Mouse (Mus musculus): ENCODE data around the gene Map2k3. TPM values are rescaled to one million over a fixed set of nuclear protein-coding genes. Genes with fewer than 3 reads are reported as not detected.
"Not testable (repeated sequence)": the region's sequence is repeated elsewhere in the genome, so short reads cannot be mapped to it uniquely, and the experiment has no call there.

Map2k3 gene
- 33.0 and 44.8 TPM in 2 replicates for polyA plus RNA-seq (2012; rRNA removed)

GRCm38 (mm10) chr11:60931869-60932481 lies at the start of gene Map2k3:
TSS of gene Map2k3 (plus strand) at chr11:60932033.
- Histone ChIP-seq H3K27me3 (replicated peaks; ENCODE audit: control insufficient read depth, insufficient read depth, low read length) (no peaks in the 10 kb centered on the region), H3K4me1 (ENCODE audit: control insufficient read depth, insufficient read depth, low read length) (peaks cover 48% of the 10 kb centered on the region), H3K36me3 (ENCODE audit: control insufficient read depth, insufficient read depth, low read length) (no peaks in the 10 kb centered on the region), H3K4me3 (ENCODE audit: insufficient read depth, low read depth, low read length) (peak within 1 kb of the TSS; percentile 67), H3K27ac (ENCODE audit: insufficient read depth, low read depth, low read length) (peak within 1 kb of the TSS; percentile 48)
- WGBS, result under 1% methylated on average over 59 of the region's 59 CpGs
- peak; percentile 98 for DNase-seq
- peak; percentile 79 for TF ChIP-seq POLR2A (IDR thresholded peaks at IDR 0.05; ENCODE audit: low read depth, low read length)
- no peak for TF ChIP-seq CTCF (conservative IDR thresholded peaks at IDR 0.05; ENCODE audit: insufficient read depth, insufficient read length, low read depth, low read length)

GRCm38 (mm10) chr11:60882386-60882785 lies 49.4 kb upstream of the Map2k3 start:
- TF ChIP-seq CTCF (conservative IDR thresholded peaks at IDR 0.05; ENCODE audit: insufficient read depth, insufficient read length, low read depth, low read length), result no peak
- no peak for TF ChIP-seq POLR2A (IDR thresholded peaks at IDR 0.05; ENCODE audit: low read depth, low read length)
- Histone ChIP-seq H3K27me3 (replicated peaks; ENCODE audit: control insufficient read depth, insufficient read depth, low read length) (no peaks in the 10 kb centered on the region), H3K36me3 (ENCODE audit: control insufficient read depth, insufficient read depth, low read length) (no peaks in the 10 kb centered on the region), H3K27ac (ENCODE audit: insufficient read depth, low read depth, low read length) (no peak overlapping the region), H3K4me1 (ENCODE audit: control insufficient read depth, insufficient read depth, low read length) (peaks cover 5% of the 10 kb centered on the region; the same call in 1 of the 2 replicates), H3K4me3 (ENCODE audit: insufficient read depth, low read depth, low read length) (no peak overlapping the region)
- DNase-seq, result no peak
- WGBS, result 81% methylated on average over 3 of the region's 3 CpGs

- H3K36me3 ChIP-seq (ENCODE audit: control insufficient read depth, insufficient read depth, low read length); H3K4me1 ChIP-seq (ENCODE audit: control insufficient read depth, insufficient read depth, low read length); DNase-seq; H3K27me3 ChIP-seq (replicated peaks; ENCODE audit: control insufficient read depth, insufficient read depth, low read length); H3K27ac ChIP-seq (ENCODE audit: insufficient read depth, low read depth, low read length); H3K4me3 ChIP-seq (ENCODE audit: insufficient read depth, low read depth, low read length): not testable (repeated sequence)
- WGBS, result 87% methylated on average over 3 of the region's 3 CpGs
These were observed 44.8 kb upstream of the Map2k3 start for GRCm38 (mm10) chr11:60886986-60887385.

GRCm38 (mm10) chr11:60889861-60890260 lies 42.0 kb upstream of the Map2k3 start:
- DNase-seq, result peak; percentile 46
- TF ChIP-seq CTCF (conservative IDR thresholded peaks at IDR 0.05; ENCODE audit: insufficient read depth, insufficient read length, low read depth, low read length) (no peak), POLR2A (IDR thresholded peaks at IDR 0.05; ENCODE audit: low read depth, low read length) (no peak)
- H3K27ac ChIP-seq (ENCODE audit: insufficient read depth, low read depth, low read length), result no peak overlapping the region
- H3K4me3 ChIP-seq (ENCODE audit: insufficient read depth, low read depth, low read length), result no peak overlapping the region
- no peaks in the 10 kb centered on the region for H3K36me3 ChIP-seq (ENCODE audit: control insufficient read depth, insufficient read depth, low read length)
- no peaks in the 10 kb centered on the region for H3K27me3 ChIP-seq (replicated peaks; ENCODE audit: control insufficient read depth, insufficient read depth, low read length)
- peaks cover 3% of the 10 kb centered on the region; the same call in 1 of the 2 replicates for H3K4me1 ChIP-seq (ENCODE audit: control insufficient read depth, insufficient read depth, low read length)
- WGBS, result 48% methylated on average over 2 of the region's 2 CpGs

GRCm38 (mm10) chr11:60890286-60890685 lies 41.5 kb upstream of the Map2k3 start:
- Histone ChIP-seq H3K36me3 (ENCODE audit: control insufficient read depth, insufficient read depth, low read length) (no peaks in the 10 kb centered on the region), H3K27ac (ENCODE audit: insufficient read depth, low read depth, low read length) (no peak overlapping the region), H3K4me1 (ENCODE audit: control insufficient read depth, insufficient read depth, low read length) (peaks cover 3% of the 10 kb centered on the region; the same call in 1 of the 2 replicates), H3K4me3 (ENCODE audit: insufficient read depth, low read depth, low read length) (no peak overlapping the region), H3K27me3 (replicated peaks; ENCODE audit: control insufficient read depth, insufficient read depth, low read length) (no peaks in the 10 kb centered on the region)
- DNase-seq, result peak; percentile 48
- TF ChIP-seq POLR2A (IDR thresholded peaks at IDR 0.05; ENCODE audit: low read depth, low read length) (no peak), CTCF (conservative IDR thresholded peaks at IDR 0.05; ENCODE audit: insufficient read depth, insufficient read length, low read depth, low read length) (no peak)
- WGBS, result 49% methylated on average over 6 of the region's 6 CpGs

GRCm38 (mm10) chr11:60890744-60891143 lies 41.1 kb upstream of the Map2k3 start:
- WGBS, result 26% methylated on average over 3 of the region's 3 CpGs
- no peaks in the 10 kb centered on the region for H3K27me3 ChIP-seq (replicated peaks; ENCODE audit: control insufficient read depth, insufficient read depth, low read length)
- no peak overlapping the region for H3K27ac ChIP-seq (ENCODE audit: insufficient read depth, low read depth, low read length)
- H3K4me1 ChIP-seq (ENCODE audit: control insufficient read depth, insufficient read depth, low read length), result peaks cover 3% of the 10 kb centered on the region; the same call in 1 of the 2 replicates
- no peak for DNase-seq
- H3K36me3 ChIP-seq (ENCODE audit: control insufficient read depth, insufficient read depth, low read length), result no peaks in the 10 kb centered on the region
- no peak overlapping the region for H3K4me3 ChIP-seq (ENCODE audit: insufficient read depth, low read depth, low read length)
- TF ChIP-seq CTCF (conservative IDR thresholded peaks at IDR 0.05; ENCODE audit: insufficient read depth, insufficient read length, low read depth, low read length), result no peak
- no peak for TF ChIP-seq POLR2A (IDR thresholded peaks at IDR 0.05; ENCODE audit: low read depth, low read length)

GRCm38 (mm10) chr11:60895915-60896314 lies 35.9 kb upstream of the Map2k3 start:
- H3K27ac ChIP-seq (ENCODE audit: insufficient read depth, low read depth, low read length), result no peak overlapping the region; the same call in 1 of the 2 replicates
- H3K36me3 ChIP-seq (ENCODE audit: control insufficient read depth, insufficient read depth, low read length), result no peaks in the 10 kb centered on the region
- H3K4me1 ChIP-seq (ENCODE audit: control insufficient read depth, insufficient read depth, low read length), result no peaks in the 10 kb centered on the region; the same call in 1 of the 2 replicates
- WGBS, result 51% methylated on average over 4 of the region's 4 CpGs
- TF ChIP-seq CTCF (conservative IDR thresholded peaks at IDR 0.05; ENCODE audit: insufficient read depth, insufficient read length, low read depth, low read length), result no peak
- TF ChIP-seq POLR2A (IDR thresholded peaks at IDR 0.05; ENCODE audit: low read depth, low read length), result no peak
- no peak overlapping the region for H3K4me3 ChIP-seq (ENCODE audit: insufficient read depth, low read depth, low read length)
- peak; percentile 51 for DNase-seq
- H3K27me3 ChIP-seq (replicated peaks; ENCODE audit: control insufficient read depth, insufficient read depth, low read length), result no peaks in the 10 kb centered on the region

Data from kidney, adult 2 months (tissue).